In the genomic region with DNA sequence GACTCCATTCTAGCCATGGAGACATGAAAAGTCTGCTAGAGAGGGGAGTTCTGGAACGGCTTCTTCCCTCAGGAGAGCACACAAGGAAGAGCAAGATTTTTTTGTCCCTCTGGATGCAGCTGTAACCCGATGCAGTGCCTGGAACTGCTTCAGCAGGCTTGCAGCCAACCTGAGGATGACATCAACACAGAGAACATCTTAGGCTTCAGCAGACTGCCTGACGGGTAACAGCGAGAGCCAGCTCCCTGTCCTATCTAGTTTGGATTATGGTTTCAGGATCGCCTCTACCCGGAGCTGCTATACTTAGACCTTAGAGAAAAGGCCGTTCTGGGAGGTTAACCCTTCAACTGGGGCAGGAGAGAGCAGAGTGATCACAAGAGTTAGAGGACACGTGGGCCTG, we compare ENCODE assay signal across 10 mouse cellular contexts. TPM values are rescaled to one million over a fixed set of nuclear protein-coding genes. Genes with fewer than 3 reads are reported as not detected.
DNase-seq lines count a peak whose midpoint lies in the region; ATAC-seq and TF ChIP-seq lines count a peak whose summit lies in the region.
"Had no signal": no experiment of that assay in that cellular context is flagged by ENCODE, and none has a peak within 500 bp of the region (broad histone marks: within the 10 kb centered on the region; RNA-seq: fewer than 3 reads in every experiment).

No protein-coding gene starts in this region.

- TF ChIP-seq EP300 in stomach, postnatal 0 days (optimal IDR thresholded peaks at IDR 0.05) = no peak

- no peak for DNase-seq in lung, postnatal 25 days (ENCODE audit: low spot score)
- peak; percentile 25 for DNase-seq in brain, embryonic 14.5 days (ENCODE audit: low read depth)
- DNase-seq in stomach, postnatal 0 days (ENCODE audit: low spot score) = no peak
- DNase-seq in spleen, adult 12 weeks (ENCODE audit: low spot score) = no peak
- DNase-seq in embryo, embryonic 10 days (ENCODE audit: low spot score) = no peak
- DNase-seq: cerebellum, adult 18-20 months had no signal

- no peak overlapping the region for H3K4me2 ChIP-seq in lung, embryonic 15.5 days
- H3K4me2 ChIP-seq in heart, embryonic 15.5 days = no peak overlapping the region
- no peak overlapping the region for H3K4me2 ChIP-seq in stomach, postnatal 0 days (replicated peaks; ENCODE audit: low read depth)
- H3K4me2 ChIP-seq: intestine, embryonic 15.5 days had no signal

- H3K27ac ChIP-seq in lung, embryonic 15.5 days = no peak overlapping the region
- peak overlapping the region; percentile 70 for H3K27ac ChIP-seq in heart, embryonic 15.5 days
- no peak overlapping the region for H3K27ac ChIP-seq in stomach, postnatal 0 days (replicated peaks)
- H3K27ac ChIP-seq: intestine, embryonic 15.5 days had no signal

- no peak for TF ChIP-seq CTCF in brain, embryonic 14.5 days (IDR thresholded peaks at IDR 0.05; ENCODE audit: borderline replicate concordance, extremely low read depth, insufficient read depth, insufficient read length)
- TF ChIP-seq CTCF in stomach, postnatal 0 days (IDR thresholded peaks at IDR 0.05; ENCODE audit: low read depth) = no peak

- H3K9ac ChIP-seq in lung, embryonic 15.5 days = no peak overlapping the region
- H3K9ac ChIP-seq in heart, embryonic 15.5 days = no peak overlapping the region
- H3K9ac ChIP-seq in stomach, postnatal 0 days (ENCODE audit: low read length) = no peak overlapping the region
- H3K9ac ChIP-seq: intestine, embryonic 15.5 days had no signal

- no peaks in the 10 kb centered on the region for H3K4me1 ChIP-seq in lung, embryonic 15.5 days
- H3K4me1 ChIP-seq in heart, embryonic 15.5 days (replicated peaks) = peaks cover 7% of the 10 kb centered on the region
- H3K4me1 ChIP-seq in stomach, postnatal 0 days (replicated peaks; ENCODE audit: control insufficient read depth, insufficient read depth) = no peaks in the 10 kb centered on the region
- H3K4me1 ChIP-seq: intestine, embryonic 15.5 days had no signal

- WGBS in lung, embryonic 15.5 days = 48% methylated on average over 8 of the region's 8 CpGs
- 27% methylated on average over 8 of the region's 8 CpGs for WGBS in heart, embryonic 15.5 days
- 43% methylated on average over 8 of the region's 8 CpGs for WGBS in stomach, postnatal 0 days

- H3K9me3 ChIP-seq in lung, embryonic 15.5 days = no peaks in the 10 kb centered on the region
- H3K9me3 ChIP-seq in heart, embryonic 15.5 days (replicated peaks) = no peaks in the 10 kb centered on the region
- no peaks in the 10 kb centered on the region for H3K9me3 ChIP-seq in stomach, postnatal 0 days (ENCODE audit: control insufficient read depth, low read length)
- H3K9me3 ChIP-seq: intestine, embryonic 15.5 days had no signal

- H3K27me3 ChIP-seq in lung, embryonic 15.5 days = peaks cover 5% of the 10 kb centered on the region; the same call in 1 of the 2 replicates
- H3K27me3 ChIP-seq in heart, embryonic 15.5 days = no peaks in the 10 kb centered on the region
- no peaks in the 10 kb centered on the region; the same call in 1 of the 2 replicates for H3K27me3 ChIP-seq in stomach, postnatal 0 days (ENCODE audit: control insufficient read depth, insufficient read depth, low read length)
- H3K27me3 ChIP-seq: intestine, embryonic 15.5 days; Patski had no signal

- ATAC-seq in lung, embryonic 15.5 days (ENCODE audit: borderline replicate concordance, extremely low read depth, low FRiP score, low TSS enrichment) = peak; percentile 57; the same call in 1 of the 2 replicates
- peak; percentile 90 for ATAC-seq in heart, embryonic 15.5 days (replicated peaks; ENCODE audit: insufficient number of reproducible peaks, insufficient read depth, low FRiP score, low read depth)
- ATAC-seq in stomach, postnatal 0 days (ENCODE audit: low FRiP score, low TSS enrichment) = peak; percentile 24; the same call in 1 of the 2 replicates
- ATAC-seq: intestine, embryonic 15.5 days; Patski had no signal

- no peak for TF ChIP-seq POLR2A in brain, embryonic 14.5 days (IDR thresholded peaks at IDR 0.05; ENCODE audit: borderline replicate concordance, extremely low read depth, insufficient read depth, insufficient read length, poor library complexity, severe bottlenecking)

- H3K36me3 ChIP-seq in lung, embryonic 15.5 days = no peaks in the 10 kb centered on the region
- no peaks in the 10 kb centered on the region for H3K36me3 ChIP-seq in heart, embryonic 15.5 days
- no peaks in the 10 kb centered on the region for H3K36me3 ChIP-seq in stomach, postnatal 0 days (ENCODE audit: control insufficient read depth, insufficient read depth, low read length)
- H3K36me3 ChIP-seq: intestine, embryonic 15.5 days had no signal

- no peak overlapping the region for H3K4me3 ChIP-seq in lung, embryonic 15.5 days
- H3K4me3 ChIP-seq in heart, embryonic 15.5 days = no peak overlapping the region
- no peak overlapping the region for H3K4me3 ChIP-seq in stomach, postnatal 0 days (ENCODE audit: low read depth, low read length)
- H3K4me3 ChIP-seq: intestine, embryonic 15.5 days had no signal

RNA-seq across cellular contexts. Expression of gene Six1, which starts 28.2 kb away (rescaled TPM):
- 1.3 and 1.5 TPM in 2 replicates for polyA plus RNA-seq in lung, embryonic 15.5 days (2015; fragmentation: Nextera tagmentation; extraction: Ambion mirVana)
- polyA plus RNA-seq in brain, embryonic 14.5 days (2012; rRNA removed) = 0.53 and 0.94 TPM in 2 replicates
- polyA plus RNA-seq in heart, embryonic 15.5 days (2015; fragmentation: Nextera tagmentation; extraction: Ambion mirVana) = 0.62 and 3.7 TPM in 2 replicates
- 0.02 and 0.10 TPM in 2 replicates for polyA plus RNA-seq in stomach, postnatal 0 days (2015; fragmentation: Nextera tagmentation; extraction: Ambion mirVana)

Comparison
In these comparisons a context has a peak if more than half of its experiments do, and no peak if none do; other contexts are left out.
1. ATAC-seq: peak in every context shown above with its lines; median percentile 90 in heart, embryonic 15.5 days; 57 in lung, embryonic 15.5 days; 24 in stomach, postnatal 0 days.